Mouse (Mus musculus): Measurements from ENCODE around the gene Kazald1.

Kazald1 gene

DNA sequence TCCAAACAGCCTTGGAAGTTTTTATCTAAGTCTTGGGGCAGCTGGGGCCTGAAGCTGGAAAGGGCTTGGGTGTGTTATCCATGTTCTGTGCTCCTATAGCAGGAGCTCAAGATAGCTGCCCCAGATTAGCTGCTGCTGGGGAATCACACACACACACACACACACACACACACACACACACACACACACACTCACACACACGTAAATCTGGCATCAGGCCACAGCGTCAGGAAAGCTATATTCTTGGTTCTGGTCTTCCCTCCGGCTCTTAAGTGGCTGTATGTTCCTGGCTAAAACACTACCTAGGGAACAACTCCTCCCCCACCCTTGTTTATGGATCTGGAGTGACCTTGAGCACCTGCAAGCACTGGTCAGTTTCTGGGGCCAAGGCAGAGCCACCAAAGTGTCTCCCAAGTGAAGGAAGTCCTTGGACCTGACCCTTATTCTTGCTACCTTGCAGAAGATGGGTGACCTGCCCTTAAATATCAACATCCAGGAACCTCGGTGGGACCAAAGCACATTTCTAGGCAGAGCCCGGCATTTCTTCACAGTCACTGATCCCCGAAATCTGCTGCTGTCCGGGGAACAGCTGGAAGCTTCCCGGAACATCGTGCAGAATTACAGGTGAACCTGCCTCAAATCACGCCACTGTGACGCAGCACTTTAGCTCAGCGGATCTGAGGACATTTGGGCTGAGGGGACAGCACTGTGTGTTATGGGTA lies 26.2 kb upstream of the Kazald1 start:
- DNase-seq: no peak

DNA sequence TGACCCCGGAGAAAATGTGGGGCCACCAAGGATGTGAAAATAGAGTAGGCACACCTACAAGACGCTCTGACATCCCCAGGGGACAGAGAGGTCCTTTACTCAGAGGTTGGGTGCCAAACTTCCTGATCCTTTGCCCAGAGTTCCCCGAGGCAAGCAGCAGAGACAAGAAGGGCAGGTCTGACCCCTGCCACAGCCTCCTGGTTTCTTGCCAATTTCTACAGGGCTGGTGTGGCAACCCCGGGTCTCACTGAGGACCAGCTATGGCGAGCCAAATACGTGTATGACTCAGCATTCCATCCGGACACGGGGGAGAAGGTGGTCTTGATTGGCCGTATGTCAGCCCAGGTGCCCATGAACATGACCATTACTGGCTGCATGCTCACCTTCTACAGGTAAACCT lies 25.5 kb upstream of the Kazald1 start:
- DNase-seq: no peak

DNA sequence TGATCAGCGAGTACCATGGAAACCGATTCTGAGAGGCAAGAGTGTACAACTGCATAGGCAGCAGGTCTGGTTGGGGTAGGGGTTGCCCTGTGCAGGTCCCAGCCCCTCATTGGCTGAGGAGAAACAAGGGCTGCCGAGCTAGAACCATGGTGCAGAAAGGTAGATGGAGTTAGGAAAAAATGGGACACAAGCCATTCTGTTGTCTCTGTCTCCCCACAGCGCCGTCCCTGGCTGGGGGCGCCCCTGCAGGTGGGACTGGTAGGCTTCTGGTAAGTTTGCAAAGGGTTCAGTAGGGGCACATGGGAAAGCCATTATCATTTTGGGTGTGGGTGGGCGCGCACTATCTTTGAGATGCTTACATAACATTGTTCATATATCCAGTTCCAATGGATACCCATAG lies 21.6 kb upstream of the Kazald1 start:
- DNase-seq: no peak

DNA sequence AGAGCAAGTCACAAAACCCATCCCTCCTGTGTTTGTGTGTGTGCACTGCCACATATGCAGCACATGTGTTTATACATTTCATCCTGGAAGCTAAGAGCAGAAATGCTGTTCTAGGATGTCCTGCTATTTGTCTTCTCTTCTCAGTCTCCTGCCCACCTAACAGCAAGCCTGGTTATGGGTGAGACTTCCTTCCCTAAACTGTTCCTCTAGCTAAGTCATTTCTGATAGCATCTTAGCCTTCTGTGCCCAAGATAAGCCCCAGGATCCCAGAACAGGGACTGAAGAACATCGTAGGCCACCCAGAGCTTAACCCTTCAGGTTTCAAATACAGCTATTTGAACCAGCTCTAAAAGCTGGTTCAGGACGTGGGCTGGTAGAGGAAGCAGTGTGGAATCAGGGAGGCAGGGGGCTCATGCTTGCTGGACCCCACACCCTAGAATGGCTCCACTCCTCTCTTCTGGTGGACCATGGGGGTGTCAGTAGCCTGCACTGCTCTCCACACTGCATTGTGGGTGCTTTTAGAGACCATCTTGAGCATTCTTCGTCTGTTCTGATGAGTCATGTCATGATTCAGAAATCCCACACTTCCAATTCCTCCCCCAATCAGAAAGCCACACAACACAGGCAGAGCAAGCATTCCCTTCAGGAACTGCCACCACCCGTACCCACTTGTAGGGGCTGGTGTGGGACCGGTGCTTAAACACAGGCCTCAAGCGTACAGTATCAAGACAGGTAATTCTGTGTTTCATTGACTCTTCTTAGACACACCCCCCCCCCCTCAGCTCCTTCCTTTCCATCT lies 19.9 kb upstream of the Kazald1 start:
- DNase-seq: no peak

DNA sequence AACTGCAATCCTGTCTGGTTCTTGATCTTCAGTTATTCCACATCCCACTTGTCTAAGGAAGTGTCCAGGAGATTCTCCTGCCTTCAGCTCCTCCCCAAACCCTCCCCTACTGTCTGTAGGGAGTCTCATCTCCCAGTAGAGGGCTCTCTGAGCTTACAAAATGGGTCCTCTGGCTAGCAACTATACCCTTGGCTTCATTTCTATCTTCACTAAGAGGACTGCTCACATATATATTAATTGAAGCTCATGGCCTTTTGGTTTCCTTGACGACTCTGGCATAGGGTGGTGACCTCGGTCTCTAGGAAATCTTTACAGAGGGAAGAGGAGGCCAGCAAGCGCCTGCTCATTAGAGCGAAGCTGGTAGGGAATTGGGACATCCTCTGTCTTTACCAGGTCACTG lies 18.7 kb upstream of the Kazald1 start:
- peak; percentile 62 for DNase-seq

DNA sequence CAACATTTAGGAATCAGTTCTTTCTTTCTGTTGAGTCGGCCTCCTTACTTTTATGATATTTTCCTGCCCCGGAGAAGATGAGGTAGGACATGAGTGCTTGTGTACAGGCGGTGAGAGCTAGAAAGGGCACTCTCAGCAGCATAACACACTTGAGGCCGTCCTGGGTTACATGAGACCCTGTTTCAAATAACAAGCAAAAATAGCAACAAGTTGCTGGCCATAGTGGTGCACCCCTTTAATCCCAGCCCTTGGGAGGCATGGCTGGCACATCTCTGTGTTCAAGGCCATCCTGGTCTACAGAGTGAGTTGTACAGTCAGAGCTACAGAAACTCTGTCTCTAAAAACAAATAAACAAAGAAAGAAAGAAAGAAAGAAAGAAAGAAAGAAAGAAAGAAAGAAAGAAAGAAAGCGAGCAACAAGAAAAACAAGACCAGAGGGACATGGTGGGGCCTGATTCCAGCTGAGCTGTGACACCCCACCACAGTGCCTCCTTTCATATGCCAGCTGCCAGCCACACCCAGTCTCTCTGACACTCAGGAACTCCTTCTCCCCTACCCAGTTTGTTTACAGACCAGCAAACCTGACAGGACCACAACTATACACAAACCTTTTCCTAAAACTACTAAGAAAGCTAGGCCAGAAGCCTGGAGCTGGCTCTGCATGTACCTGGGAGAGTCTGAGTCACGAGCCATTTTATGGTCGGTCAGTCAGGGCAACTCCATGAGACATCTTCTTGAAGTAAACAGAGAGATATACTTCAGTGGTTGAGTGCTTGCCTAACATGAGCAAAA lies 17.9 kb upstream of the Kazald1 start:
- DNase-seq: no peak

DNA sequence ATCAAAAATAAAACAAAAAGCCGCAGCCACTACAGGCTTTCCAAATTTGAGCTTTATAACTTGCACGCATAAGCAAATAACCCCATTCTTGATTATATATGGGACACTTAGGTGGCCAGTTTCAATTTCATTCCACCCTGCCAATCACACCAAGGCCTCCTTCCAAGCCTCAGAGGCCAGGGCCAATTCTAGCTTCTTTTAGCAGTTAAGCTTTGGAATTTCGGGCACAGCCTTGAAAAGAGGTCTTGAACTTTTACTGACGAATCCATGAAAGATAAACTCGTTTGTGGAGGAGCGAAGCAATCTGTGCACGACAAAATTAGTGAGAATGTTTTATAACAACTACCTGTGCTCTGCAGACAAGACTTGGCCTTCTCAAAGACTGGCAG lies 17.3 kb upstream of the Kazald1 start:
- no peak for DNase-seq

DNA sequence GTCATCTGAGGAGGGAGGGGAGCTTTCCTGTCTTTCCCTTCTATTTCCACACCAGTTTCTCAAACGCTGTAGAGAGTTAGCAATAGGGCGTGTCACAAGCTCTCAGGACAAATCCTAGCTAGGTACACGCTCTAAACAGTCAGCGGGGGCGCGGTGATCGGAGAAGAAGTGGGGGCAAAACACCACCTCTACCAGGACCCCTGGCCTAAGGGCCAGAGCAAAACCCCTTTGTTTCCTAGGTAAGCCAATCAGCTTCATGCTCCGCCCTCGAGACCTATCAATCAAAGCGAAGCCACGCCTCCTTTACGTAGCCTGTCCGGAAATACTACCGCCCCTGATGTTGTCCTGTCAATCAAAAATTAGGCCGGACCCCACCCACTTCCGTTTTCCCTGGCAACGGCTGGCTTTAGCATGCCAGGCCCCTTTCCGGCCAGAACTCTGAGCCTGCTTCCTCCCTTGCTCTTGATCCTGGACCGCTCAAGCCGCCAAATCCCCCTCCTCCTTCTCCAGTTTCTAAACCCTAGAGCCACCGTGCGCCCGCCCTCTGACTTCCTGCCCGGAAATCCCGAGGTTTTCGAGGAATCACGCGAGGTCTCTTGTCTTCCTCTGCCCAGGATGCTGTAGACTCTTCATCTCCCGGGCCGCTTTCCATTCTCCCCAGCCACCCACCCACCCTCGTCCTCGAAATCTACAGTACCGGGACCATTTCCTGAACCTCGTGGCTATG lies 16.8 kb upstream of the Kazald1 start:
- peak; percentile 96 for DNase-seq

DNA sequence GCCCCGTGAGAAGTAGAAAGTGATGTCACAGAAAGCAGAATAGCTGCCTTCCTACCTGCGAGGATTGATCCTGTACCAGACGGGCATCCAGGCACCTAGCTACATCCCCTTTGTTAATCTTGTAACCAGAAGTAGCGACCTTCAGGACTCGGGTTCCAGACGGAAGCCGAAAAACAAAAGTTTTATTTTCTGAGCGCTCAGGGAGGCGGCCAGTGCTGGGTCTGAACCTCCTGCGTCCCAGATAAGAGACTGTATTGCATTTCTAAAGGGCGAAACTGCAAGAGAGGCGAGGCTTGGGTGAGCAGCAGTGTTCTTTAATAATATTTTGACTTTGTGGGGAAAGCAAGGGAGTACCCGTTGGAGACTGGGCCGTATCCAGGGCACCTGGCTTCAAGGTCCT lies 16.2 kb upstream of the Kazald1 start:
- DNase-seq: no peak

DNA sequence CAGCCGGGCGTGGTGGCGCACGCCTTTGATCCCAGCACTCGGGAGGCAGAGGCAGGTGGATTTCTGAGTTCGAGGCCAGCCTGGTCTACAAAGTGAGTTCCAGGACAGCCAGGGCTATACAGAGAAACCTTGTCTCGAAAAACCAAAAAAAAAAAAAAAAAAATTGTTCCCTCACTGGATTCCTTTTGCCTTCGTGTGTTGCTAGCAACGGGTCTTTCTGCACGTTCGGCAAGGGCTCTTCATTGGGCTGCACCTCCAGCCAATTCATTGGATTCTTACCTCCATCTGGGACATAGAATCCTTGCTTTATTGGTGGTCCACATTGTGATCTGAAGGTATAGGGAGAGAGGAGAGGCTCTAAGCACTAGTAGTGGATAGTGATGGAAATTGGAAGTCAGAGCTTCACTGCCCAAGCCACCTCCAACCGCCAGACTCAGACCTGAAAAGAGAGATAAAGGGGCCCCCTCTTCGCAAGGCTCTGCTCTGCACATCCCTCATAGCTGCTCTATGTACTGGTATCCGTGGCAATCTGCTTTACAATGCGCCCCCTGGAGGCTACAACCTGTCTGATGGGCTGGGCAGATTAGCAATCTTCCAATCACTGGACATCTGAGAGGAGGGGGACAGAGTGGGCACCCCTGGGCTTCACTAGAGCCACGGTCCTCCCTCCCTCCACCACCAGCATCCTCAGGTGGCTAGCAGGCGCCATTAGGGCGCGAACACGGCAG lies 11.3 kb upstream of the Kazald1 start:
- DNase-seq: peak; percentile 48

DNA sequence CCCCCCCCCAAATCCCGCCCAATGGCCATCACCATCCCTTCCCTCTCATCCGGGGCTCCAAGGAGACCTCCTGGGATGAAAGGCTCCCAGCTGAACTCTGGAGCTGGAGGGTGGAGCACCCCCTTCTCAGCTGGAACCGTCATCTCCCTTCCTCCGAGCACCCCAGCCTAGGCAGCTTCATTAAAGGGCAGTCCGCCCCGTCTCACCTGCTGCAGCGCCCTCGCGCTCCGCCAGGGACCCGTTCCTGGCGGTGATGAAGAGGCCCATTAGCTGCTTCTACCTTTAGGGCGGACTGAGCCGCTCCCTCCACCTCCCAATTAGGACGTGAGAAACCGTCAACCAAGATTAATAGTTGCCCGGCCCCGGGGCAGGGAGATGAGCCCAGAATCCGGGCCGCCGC lies 9.8 kb upstream of the Kazald1 start:
- DNase-seq: no peak

DNA sequence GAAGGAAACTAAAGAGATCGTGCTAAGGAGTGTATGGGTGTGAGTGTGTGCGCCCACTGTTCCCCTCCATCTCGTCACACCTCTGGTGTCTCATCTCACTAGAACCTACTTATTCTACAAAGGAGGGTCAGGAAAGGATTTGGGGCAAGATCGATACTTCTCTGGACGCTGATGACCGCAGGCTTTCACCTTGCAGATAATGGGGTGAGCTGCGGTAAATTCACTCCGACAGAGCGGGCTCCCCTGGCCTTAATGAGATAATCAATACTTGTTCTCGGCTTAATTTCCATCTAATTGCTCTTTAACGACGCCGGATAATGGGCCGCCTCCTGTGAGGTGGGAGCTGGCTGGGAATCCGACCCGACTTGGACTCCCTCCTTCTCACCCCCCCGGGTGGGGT lies 7.9 kb upstream of the Kazald1 start:
- DNase-seq: no peak

DNA sequence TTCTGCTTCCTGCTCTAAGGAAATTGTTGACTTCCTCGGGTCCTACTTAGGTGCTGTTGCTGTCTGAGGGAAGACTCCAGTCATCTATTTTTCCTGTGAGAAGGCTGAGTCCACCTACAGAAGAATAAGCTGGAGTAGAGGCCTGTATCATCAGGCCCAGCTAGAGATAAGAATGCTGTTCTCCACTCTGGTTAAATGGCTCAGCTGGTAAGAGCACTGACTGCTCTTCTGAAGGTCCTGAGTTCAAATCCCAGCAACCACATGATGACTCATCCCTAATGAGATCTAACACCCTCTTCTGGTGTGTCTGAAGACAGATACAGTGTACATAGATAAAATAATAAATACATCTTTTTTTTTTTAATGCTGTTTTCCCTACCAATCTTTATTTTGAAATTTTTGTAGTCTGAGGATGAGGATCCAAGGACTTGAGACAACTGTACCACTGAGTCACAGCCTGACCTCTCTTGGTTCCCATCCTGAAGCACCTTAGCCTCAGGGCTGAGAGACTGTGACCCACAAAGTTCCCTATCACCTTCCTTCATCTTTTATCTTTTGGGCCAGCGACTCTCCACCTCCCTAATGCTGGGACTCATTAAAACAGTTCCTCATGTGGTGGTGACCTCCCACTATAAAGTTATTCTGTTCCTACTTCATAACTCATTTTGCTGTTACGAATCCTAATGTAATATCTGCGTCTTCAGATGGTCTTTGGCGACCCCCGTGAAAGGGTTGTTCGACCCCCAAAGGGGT lies 7.1 kb upstream of the Kazald1 start:
- DNase-seq: no peak

DNA sequence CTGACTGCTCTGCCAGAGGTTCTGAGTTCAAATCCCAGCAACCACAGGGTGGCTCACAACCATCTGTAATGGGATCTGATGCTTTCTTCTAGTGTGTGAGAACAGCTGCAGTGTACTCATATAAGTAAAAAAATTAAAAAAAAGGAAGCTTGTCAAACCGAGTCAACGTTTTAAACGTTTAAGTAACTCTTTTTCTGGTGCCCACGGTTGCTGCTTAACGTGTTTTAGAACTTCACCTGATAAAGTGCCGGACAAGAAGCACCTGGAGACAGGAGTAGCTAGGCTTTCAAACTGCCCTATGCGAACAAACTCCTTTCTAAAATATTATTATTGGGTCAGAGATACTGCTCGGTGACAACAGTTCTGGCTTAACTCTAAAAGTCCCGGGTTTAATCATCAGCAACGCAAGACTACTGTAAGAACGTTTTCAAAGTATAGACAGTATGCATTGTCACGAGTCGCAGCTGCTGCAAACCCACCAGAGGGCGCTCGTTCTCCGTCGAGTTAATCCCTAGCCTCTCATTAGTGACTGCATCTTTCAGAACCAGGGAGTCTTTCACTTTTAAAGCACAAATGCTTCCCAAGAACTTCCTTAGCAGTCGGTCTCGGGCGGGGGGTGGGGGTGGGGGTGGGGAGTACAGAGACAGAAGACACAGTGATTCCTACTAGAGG lies 1.0 kb upstream of the Kazald1 start:
- DNase-seq: peak; percentile 77

DNA sequence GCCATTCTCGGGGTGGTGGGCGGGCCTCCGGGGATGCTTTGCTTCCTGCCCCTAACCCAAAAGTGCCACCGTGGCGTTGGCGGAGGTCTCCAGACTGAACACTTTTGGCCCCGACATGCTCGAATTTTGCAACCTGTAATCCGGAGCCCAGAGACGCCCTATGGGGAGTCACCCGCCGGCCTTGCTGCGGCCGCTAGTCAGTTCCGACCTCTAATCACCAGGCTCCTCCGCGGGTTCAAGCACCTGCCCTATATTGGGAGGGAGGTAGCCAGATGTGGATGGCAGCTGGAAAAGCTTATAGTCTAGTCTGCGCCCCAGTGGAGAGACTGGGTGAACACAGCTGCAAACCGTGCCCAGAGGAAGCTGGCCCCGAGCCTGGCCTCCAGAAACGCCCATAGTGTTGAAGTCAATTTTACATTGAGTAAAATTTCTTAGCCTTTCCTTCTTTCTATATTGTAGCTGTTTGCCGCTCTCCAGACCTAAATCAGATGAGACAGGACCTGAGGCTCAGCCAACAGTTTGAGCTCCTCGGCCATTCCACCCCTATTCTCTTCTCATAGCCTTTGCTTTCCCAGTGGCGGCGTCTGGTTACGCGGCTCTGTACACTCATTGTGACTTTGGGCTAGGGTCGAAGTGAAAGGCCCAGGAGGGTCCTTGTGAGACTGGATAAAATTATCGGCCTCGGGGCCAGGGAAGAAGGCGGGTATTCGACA lies 438 bp downstream of the Kazald1 start:
- peak; percentile 24 for DNase-seq

DNA sequence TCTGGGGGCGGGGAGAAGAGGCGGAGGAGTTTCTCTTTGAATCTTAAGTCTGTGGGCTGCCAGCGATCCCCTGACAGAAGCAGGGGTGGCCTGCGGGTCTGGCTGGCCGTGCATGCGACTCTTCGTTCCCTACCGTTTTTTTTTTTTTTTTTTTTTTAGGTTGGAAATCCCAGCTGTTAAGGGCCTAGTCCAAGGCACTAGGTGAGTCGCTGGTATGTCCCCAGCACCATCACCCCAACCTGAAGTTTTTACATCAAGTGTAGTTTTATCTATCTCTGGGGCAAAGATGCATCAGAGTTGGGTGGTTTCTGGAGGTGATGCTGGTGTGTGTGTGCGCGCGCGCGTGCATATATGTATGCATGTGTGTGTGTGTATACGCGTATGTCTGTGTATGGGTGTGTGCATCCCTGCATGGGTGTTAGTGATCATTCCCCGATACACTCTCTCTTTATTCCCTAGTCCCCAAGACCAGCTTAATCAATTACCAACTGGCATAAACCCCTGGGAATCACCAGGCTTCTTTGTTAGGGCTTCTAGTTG lies 1.1 kb downstream of the Kazald1 start:
- DNase-seq: no peak

DNA sequence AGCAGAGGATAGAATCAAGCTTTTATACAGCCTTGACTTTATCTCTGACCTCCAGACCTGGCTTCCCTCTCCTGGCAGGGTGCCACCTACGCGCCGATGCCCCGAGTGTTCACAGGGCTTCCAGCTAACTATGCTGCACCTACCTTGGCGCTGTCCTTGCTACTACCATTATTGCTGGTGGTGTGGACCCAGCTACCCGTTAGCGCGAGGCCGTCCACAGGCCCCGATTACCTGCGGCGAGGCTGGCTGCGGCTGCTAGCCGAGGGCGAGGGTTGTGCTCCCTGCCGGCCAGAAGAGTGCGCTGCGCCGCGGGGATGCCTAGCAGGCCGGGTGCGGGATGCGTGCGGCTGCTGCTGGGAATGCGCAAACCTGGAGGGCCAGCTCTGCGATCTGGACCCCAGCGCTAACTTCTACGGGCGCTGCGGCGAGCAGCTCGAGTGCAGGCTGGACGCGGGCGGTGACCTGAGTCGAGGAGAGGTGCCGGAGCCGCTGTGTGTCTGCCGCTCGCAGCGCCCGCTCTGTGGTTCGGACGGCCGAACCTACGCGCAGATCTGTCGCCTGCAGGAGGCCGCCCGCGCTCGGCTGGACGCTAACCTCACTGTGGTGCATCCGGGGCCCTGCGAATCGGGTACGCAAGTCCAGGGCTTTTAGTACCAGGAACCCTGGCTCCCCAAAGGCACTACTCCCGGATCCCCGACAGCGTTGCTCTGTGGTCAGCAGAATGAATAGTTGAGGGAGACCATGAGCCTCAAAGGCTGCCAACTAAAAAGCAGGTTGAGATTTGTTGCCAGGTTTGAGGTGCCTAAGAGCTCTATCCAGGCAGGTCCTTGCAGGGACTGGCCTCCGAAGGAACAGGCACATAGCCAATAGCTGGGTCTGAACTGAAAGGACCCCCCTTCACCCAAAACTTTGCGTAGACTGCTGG lies 1.8 kb downstream of the Kazald1 start:
- DNase-seq: peak; percentile 62

DNA sequence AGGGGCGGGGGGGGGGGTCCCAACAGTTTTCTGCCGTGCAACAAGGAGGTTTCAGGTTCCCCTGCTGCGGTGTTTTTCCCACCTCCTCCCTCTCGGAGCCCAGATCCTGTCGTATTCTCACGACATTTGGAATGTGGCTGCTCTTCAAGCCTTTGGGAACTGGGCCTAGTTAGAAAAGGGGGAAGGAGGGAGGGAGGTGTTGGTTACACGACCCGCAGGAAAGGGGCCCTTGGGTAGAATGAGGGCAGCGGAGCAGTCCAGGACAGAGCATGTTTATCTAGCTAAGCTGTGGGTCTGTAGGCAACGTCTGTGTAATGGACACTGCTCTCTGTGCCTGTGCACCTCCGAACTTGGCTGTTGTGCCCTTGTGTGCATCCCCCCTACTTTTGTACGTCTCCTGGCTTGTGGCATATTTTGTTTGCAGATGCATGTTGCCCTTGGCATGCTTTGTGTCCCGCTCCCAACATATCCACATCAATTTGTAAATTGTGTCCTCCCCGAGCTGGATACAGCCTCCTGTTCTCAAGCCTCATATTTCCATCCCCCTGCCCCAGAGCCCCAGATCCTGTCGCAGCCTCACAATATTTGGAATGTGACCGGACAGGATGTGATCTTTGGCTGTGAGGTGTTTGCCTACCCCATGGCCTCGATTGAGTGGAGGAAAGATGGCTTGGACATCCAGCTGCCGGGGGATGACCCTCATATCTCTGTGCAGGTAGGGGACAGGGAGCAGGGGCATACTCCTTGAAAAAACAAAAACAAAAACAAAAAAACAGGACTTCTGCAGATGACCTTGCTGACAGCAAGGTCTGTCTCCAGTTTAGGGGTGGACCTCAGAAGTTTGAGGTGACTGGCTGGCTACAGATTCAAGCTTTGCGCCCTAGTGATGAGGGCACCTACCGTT lies 3.0 kb downstream of the Kazald1 start:
- DNase-seq: no peak
